In the genomic region with DNA sequence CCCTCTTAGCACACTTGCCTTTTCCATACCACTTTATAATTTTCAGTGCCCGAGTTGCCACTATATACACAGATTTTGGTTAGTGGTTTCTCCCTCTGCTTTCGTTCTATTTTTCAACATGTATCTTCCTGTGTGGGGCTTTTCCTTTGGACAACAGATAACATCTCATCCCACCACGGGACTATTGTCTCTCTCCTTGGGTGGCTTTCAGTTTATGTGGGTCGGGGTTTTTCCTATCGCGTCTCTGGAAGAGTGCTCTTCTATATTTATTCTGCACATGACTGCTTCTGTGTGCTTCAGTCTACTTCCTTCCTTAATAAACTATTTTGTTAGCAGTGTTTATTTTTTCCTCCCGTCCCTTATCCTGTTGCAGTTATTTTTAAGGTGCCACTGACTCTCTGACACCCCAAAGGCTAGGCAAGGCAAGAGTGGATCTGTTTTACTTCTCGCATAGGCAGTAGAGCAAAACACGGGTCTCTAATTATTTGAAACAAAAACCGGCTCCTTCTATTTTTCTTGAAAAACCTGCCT, we compare ENCODE assay signal across 18 mouse cellular contexts.
DNase-seq lines count a peak whose midpoint lies in the region; ATAC-seq and TF ChIP-seq lines count a peak whose summit lies in the region.
"Had no signal": no experiment of that assay in that cellular context is flagged by ENCODE, and none has a peak within 500 bp of the region (broad histone marks: within the 10 kb centered on the region; RNA-seq: fewer than 3 reads in every experiment).

No protein-coding gene starts in this region.

- WGBS in kidney, postnatal 0 days: 19% methylated on average over 10 of the region's 10 CpGs
- 29% methylated on average over 10 of the region's 10 CpGs for WGBS in heart, embryonic 16.5 days

- no peaks in the 10 kb centered on the region for H3K36me3 ChIP-seq in kidney, postnatal 0 days (ENCODE audit: insufficient read depth, low read length)
- H3K36me3 ChIP-seq in heart, embryonic 16.5 days (ENCODE audit: control insufficient read depth, insufficient read depth): no peaks in the 10 kb centered on the region
- H3K36me3 ChIP-seq: embryonic facial prominence, embryonic 13.5 days; hindbrain, embryonic 15.5 days; lung, embryonic 15.5 days; midbrain, embryonic 10.5 days; neural tube, embryonic 12.5 days had no signal

- ATAC-seq in kidney, postnatal 0 days (replicated peaks; ENCODE audit: low FRiP score, low read depth): no peak
- ATAC-seq in heart, embryonic 16.5 days (replicated peaks; ENCODE audit: extremely low read depth, insufficient read depth, low FRiP score): no peak
- no peak for ATAC-seq in CD4-positive, CD25-positive, alpha-beta regulatory T cell, adult 4 months
- ATAC-seq: forebrain, embryonic 16.5 days; intestine, embryonic 16.5 days had no signal

- no peaks in the 10 kb centered on the region for H3K9me3 ChIP-seq in kidney, postnatal 0 days (replicated peaks; ENCODE audit: low read length)
- H3K9me3 ChIP-seq in heart, embryonic 16.5 days (replicated peaks; ENCODE audit: control insufficient read depth, low read length): no peaks in the 10 kb centered on the region
- H3K9me3 ChIP-seq: hindbrain, embryonic 15.5 days; lung, embryonic 15.5 days; neural tube, embryonic 12.5 days had no signal

- H3K4me2 ChIP-seq in kidney, postnatal 0 days (ENCODE audit: low read length): no peak overlapping the region
- H3K4me2 ChIP-seq in heart, embryonic 16.5 days (ENCODE audit: low read depth, low read length): peak overlapping the region; percentile 27; the same call in 1 of the 2 replicates
- H3K4me2 ChIP-seq: embryonic facial prominence, embryonic 13.5 days; hindbrain, embryonic 15.5 days; lung, embryonic 15.5 days; neural tube, embryonic 12.5 days had no signal

- peak; percentile 25 to 56 for DNase-seq in heart, adult 9 months (ENCODE audit: low spot score in 2 of 2)
- DNase-seq in heart, postnatal 14 days: no peak
- DNase-seq in kidney, postnatal 0 days (ENCODE audit: low spot score): peak; percentile 63
- DNase-seq in kidney, adult 11 months: no peak
- DNase-seq: adrenal gland, postnatal 25 days; cerebellum, adult 9-11 months; gastrocnemius, adult 2 months; thymus, adult 18-20 months had no signal

- no peak overlapping the region for H3K4me3 ChIP-seq in kidney, postnatal 0 days (replicated peaks; ENCODE audit: low read depth, low read length)
- no peak overlapping the region for H3K4me3 ChIP-seq in brown adipose tissue, adult 24 weeks (ENCODE audit: insufficient read depth, low read depth, low read length)
- no peak overlapping the region for H3K4me3 ChIP-seq in heart, embryonic 16.5 days (ENCODE audit: low read length)
- H3K4me3 ChIP-seq: embryonic facial prominence, embryonic 13.5 days; gastrocnemius, adult 2 months; hindbrain, embryonic 15.5 days; lung, embryonic 15.5 days; midbrain, embryonic 10.5 days; neural tube, embryonic 12.5 days had no signal

- intact Hi-C loops in heart, postnatal 14 days (cut with DNase I): no loop called here

- H3K9ac ChIP-seq in kidney, postnatal 0 days (ENCODE audit: low read depth, low read length): no peak overlapping the region
- H3K9ac ChIP-seq in heart, embryonic 16.5 days (ENCODE audit: low read length): no peak overlapping the region
- H3K9ac ChIP-seq: embryonic facial prominence, embryonic 13.5 days; hindbrain, embryonic 15.5 days; lung, embryonic 15.5 days; neural tube, embryonic 12.5 days had no signal

- peaks cover 13% of the 10 kb centered on the region; the same call in 1 of the 2 replicates for H3K4me1 ChIP-seq in kidney, postnatal 0 days (replicated peaks; ENCODE audit: insufficient read depth, low read length)
- H3K4me1 ChIP-seq in brown adipose tissue, adult 24 weeks (ENCODE audit: control insufficient read depth, insufficient read depth, insufficient read length, low read length): peaks cover 6% of the 10 kb centered on the region
- peaks cover 17% of the 10 kb centered on the region for H3K4me1 ChIP-seq in heart, embryonic 16.5 days (ENCODE audit: control insufficient read depth, insufficient read depth, low read length)

- no peak for TF ChIP-seq CTCF in kidney, postnatal 0 days (IDR thresholded peaks at IDR 0.05; ENCODE audit: low read depth)

- no peaks in the 10 kb centered on the region for H3K27me3 ChIP-seq in kidney, postnatal 0 days (ENCODE audit: insufficient read depth, low read length)
- no peaks in the 10 kb centered on the region for H3K27me3 ChIP-seq in heart, embryonic 16.5 days (ENCODE audit: control insufficient read depth, insufficient read depth, low read length)
- H3K27me3 ChIP-seq: embryonic facial prominence, embryonic 13.5 days; hindbrain, embryonic 15.5 days; lung, embryonic 15.5 days; neural tube, embryonic 12.5 days had no signal

- H3K27ac ChIP-seq in kidney, postnatal 0 days: no peak overlapping the region
- H3K27ac ChIP-seq in brown adipose tissue, adult 24 weeks (replicated peaks; ENCODE audit: low read depth, low read length): 0 out of 2 replicates have a peak overlapping the region, but pooled peaks have one; percentile 51
- H3K27ac ChIP-seq in heart, embryonic 16.5 days (ENCODE audit: low read length): peak overlapping the region; percentile 24; the same call in 1 of the 2 replicates
- H3K27ac ChIP-seq: embryonic facial prominence, embryonic 13.5 days; gastrocnemius, adult 2 months; hindbrain, embryonic 15.5 days; lung, embryonic 15.5 days; midbrain, embryonic 10.5 days; neural tube, embryonic 12.5 days had no signal

Comparison
In these comparisons a context has a peak if more than half of its experiments do, and no peak if none do; other contexts are left out.
1. DNase-seq: peak in heart, adult 9 months (2 of 2) and kidney, postnatal 0 days (single experiment); none in heart, postnatal 14 days (0 of 2) and kidney, adult 11 months (single experiment).